Mouse (Mus musculus) neural tube, embryonic 12.5 days (tissue): ENCODE measurements at regions not wholly inside any gene's neighbourhood (a gene's known extent, or its start where the extent isn't known, plus 50 kb on each side); places are given as distances from the start of the nearest gene placed in this dataset.

ENCODE experiments used
- ATAC-seq: fragments of 200-750 bp; cut with Nextera tagmentation; 2 replicates; pipeline ENCODE4 v1.8.0; 2017; ENCODE audit warnings: low read depth, mild to moderate bottlenecking, moderate TSS enrichment, moderate library complexity; ENCODE audit not compliant: low FRiP score
- H3K27ac ChIP-seq: fragments of 300-500 bp; sonication (generic); 2 replicates; pipeline ENCODE4 v1.5.1; 2016
- H3K27me3 ChIP-seq: fragments of 300-500 bp; sonication (generic); replicated peaks from 2 replicates; pipeline ENCODE4 v1.6.1; 2016; ENCODE audit warnings: mild to moderate bottlenecking
- H3K36me3 ChIP-seq: fragments of 300-500 bp; sonication (generic); 2 replicates; pipeline ENCODE4 v1.6.1; 2016; ENCODE audit warnings: mild to moderate bottlenecking
- H3K4me1 ChIP-seq: fragments of 300-500 bp; sonication (generic); 2 replicates; pipeline ENCODE4 v1.6.1; 2016
- H3K4me2 ChIP-seq: fragments of 300-500 bp; sonication (generic); replicated peaks from 2 replicates; pipeline ENCODE4 v1.6.1; 2016; ENCODE audit warnings: mild to moderate bottlenecking
- H3K4me3 ChIP-seq: fragments of 300-500 bp; sonication (generic); 2 replicates; pipeline ENCODE4 v1.5.1; 2016
- H3K9ac ChIP-seq: fragments of 300-500 bp; sonication (generic); 2 replicates; pipeline ENCODE4 v1.6.1; 2016; ENCODE audit warnings: mild to moderate bottlenecking
- H3K9me3 ChIP-seq: fragments of 300-500 bp; sonication (generic); 2 replicates; pipeline ENCODE4 v1.6.1; 2016; ENCODE audit warnings: mild to moderate bottlenecking
- WGBS: fragments of 180-500 bp; shearing (Covaris S2); methylation state at CpG from one replicate; pipeline ENCODE4 v1.1.7; 2016; 5-methylcytosine and 5-hydroxymethylcytosine counted together

GRCm38 (mm10) chr1:185823956-185824355 is 293.2 kb downstream of the Lyplal1 start:
- 51% methylated on average over 5 of the region's 5 CpGs for WGBS

GRCm38 (mm10) chr1:185827986-185828385 is 289.1 kb downstream of the Lyplal1 start:
- no peak for ATAC-seq
- Histone ChIP-seq H3K9me3 (no peaks in the 10 kb centered on the region), H3K9ac (no peak overlapping the region), H3K4me1 (no peaks in the 10 kb centered on the region), H3K27me3 (no peaks in the 10 kb centered on the region), H3K4me2 (no peak overlapping the region), H3K36me3 (no peaks in the 10 kb centered on the region), H3K4me3 (no peak overlapping the region), H3K27ac (no peak overlapping the region)
- 83% methylated on average over 2 of the region's 2 CpGs for WGBS

More at GRCm38 (mm10) chr1:185823956-185824355, 293.2 kb downstream of the Lyplal1 start:
- Histone ChIP-seq H3K4me2 (no peak overlapping the region), H3K27ac (no peak overlapping the region), H3K9ac (no peak overlapping the region), H3K27me3 (no peaks in the 10 kb centered on the region), H3K9me3 (no peaks in the 10 kb centered on the region), H3K36me3 (no peaks in the 10 kb centered on the region), H3K4me3 (no peak overlapping the region), H3K4me1 (peaks cover 4% of the 10 kb centered on the region)
- no peak for ATAC-seq

- no peak overlapping the region for H3K4me3 ChIP-seq
- no peaks in the 10 kb centered on the region for H3K9me3 ChIP-seq
- WGBS = 87% methylated on average over 6 of the region's 6 CpGs
- no peak for ATAC-seq
- no peak overlapping the region for H3K27ac ChIP-seq
- no peaks in the 10 kb centered on the region for H3K36me3 ChIP-seq
- no peak overlapping the region for H3K9ac ChIP-seq
- no peak overlapping the region for H3K4me2 ChIP-seq
- H3K27me3 ChIP-seq = no peaks in the 10 kb centered on the region
- no peaks in the 10 kb centered on the region for H3K4me1 ChIP-seq
Measured at GRCm38 (mm10) chr1:185828486-185828885, 288.6 kb downstream of the Lyplal1 start.

- Histone ChIP-seq H3K4me2 (no peak overlapping the region), H3K4me1 (no peaks in the 10 kb centered on the region), H3K27ac (no peak overlapping the region), H3K9ac (no peak overlapping the region), H3K36me3 (no peaks in the 10 kb centered on the region), H3K4me3 (no peak overlapping the region), H3K27me3 (no peaks in the 10 kb centered on the region), H3K9me3 (no peaks in the 10 kb centered on the region)
- no peak for ATAC-seq
- WGBS = 91% methylated on average over 4 of the region's 4 CpGs
Measured at GRCm38 (mm10) chr1:185832059-185832458, 285.1 kb downstream of the Lyplal1 start.

- Histone ChIP-seq H3K36me3 (no peaks in the 10 kb centered on the region), H3K9me3 (no peaks in the 10 kb centered on the region), H3K4me2 (no peak overlapping the region), H3K27ac (no peak overlapping the region), H3K4me1 (no peaks in the 10 kb centered on the region), H3K4me3 (no peak overlapping the region), H3K27me3 (no peaks in the 10 kb centered on the region), H3K9ac (no peak overlapping the region)
- ATAC-seq = no peak
- 40% methylated on average over 6 of the region's 6 CpGs for WGBS
Measured at GRCm38 (mm10) chr1:185834171-185834570, 282.9 kb downstream of the Lyplal1 start.

GRCm38 (mm10) chr1:185836632-185837281 is 280.4 kb downstream of the Lyplal1 start:
- ATAC-seq = no peak
- Histone ChIP-seq H3K9me3 (no peaks in the 10 kb centered on the region), H3K4me3 (no peak overlapping the region), H3K4me1 (no peaks in the 10 kb centered on the region), H3K27ac (no peak overlapping the region), H3K36me3 (no peaks in the 10 kb centered on the region), H3K9ac (no peak overlapping the region), H3K27me3 (no peaks in the 10 kb centered on the region), H3K4me2 (no peak overlapping the region)
- WGBS = 63% methylated on average over 13 of the region's 13 CpGs

GRCm38 (mm10) chr1:185842481-185842880 is 274.6 kb downstream of the Lyplal1 start:
- H3K9me3 ChIP-seq = no peaks in the 10 kb centered on the region
- H3K27me3 ChIP-seq = no peaks in the 10 kb centered on the region
- no peak overlapping the region for H3K27ac ChIP-seq
- no peak overlapping the region for H3K4me3 ChIP-seq
- no peaks in the 10 kb centered on the region for H3K4me1 ChIP-seq
- no peak overlapping the region for H3K9ac ChIP-seq
- 92% methylated on average over 12 of the region's 12 CpGs for WGBS
- H3K36me3 ChIP-seq = no peaks in the 10 kb centered on the region
- ATAC-seq = no peak
- no peak overlapping the region for H3K4me2 ChIP-seq

- Histone ChIP-seq H3K4me1 (no peaks in the 10 kb centered on the region), H3K27me3 (no peaks in the 10 kb centered on the region), H3K9me3 (no peaks in the 10 kb centered on the region), H3K4me2 (no peak overlapping the region), H3K36me3 (no peaks in the 10 kb centered on the region), H3K27ac (no peak overlapping the region), H3K4me3 (no peak overlapping the region), H3K9ac (no peak overlapping the region)
- ATAC-seq = no peak
- 27% methylated on average over 6 of the region's 6 CpGs for WGBS
Measured at GRCm38 (mm10) chr1:185847161-185847560, 269.9 kb downstream of the Lyplal1 start.

GRCm38 (mm10) chr1:185850590-185850989 is 266.5 kb downstream of the Lyplal1 start:
- Histone ChIP-seq H3K4me2 (no peak overlapping the region), H3K36me3 (no peaks in the 10 kb centered on the region), H3K9me3 (no peaks in the 10 kb centered on the region), H3K27ac (no peak overlapping the region), H3K9ac (no peak overlapping the region), H3K4me3 (no peak overlapping the region), H3K4me1 (no peaks in the 10 kb centered on the region), H3K27me3 (no peaks in the 10 kb centered on the region)
- ATAC-seq = no peak

- Histone ChIP-seq H3K27ac (no peak overlapping the region), H3K9me3 (no peaks in the 10 kb centered on the region), H3K4me1 (no peaks in the 10 kb centered on the region), H3K27me3 (no peaks in the 10 kb centered on the region), H3K4me3 (no peak overlapping the region), H3K36me3 (no peaks in the 10 kb centered on the region), H3K4me2 (no peak overlapping the region), H3K9ac (no peak overlapping the region)
- no peak for ATAC-seq
- WGBS = 39% methylated on average over 5 of the region's 5 CpGs
Measured at GRCm38 (mm10) chr1:185851262-185851893, 265.7 kb downstream of the Lyplal1 start.

- no peaks in the 10 kb centered on the region for H3K36me3 ChIP-seq
- no peak overlapping the region for H3K4me2 ChIP-seq
- H3K4me1 ChIP-seq = no peaks in the 10 kb centered on the region
- WGBS = 87% methylated on average over 4 of the region's 4 CpGs
- H3K9me3 ChIP-seq = no peaks in the 10 kb centered on the region
- H3K4me3 ChIP-seq = no peak overlapping the region
- no peak overlapping the region for H3K27ac ChIP-seq
- no peak overlapping the region for H3K9ac ChIP-seq
- H3K27me3 ChIP-seq = no peaks in the 10 kb centered on the region
- no peak for ATAC-seq
Measured at GRCm38 (mm10) chr1:185861692-185862091, 255.4 kb downstream of the Lyplal1 start.

GRCm38 (mm10) chr1:185865945-185866344 is 251.2 kb downstream of the Lyplal1 start:
- Histone ChIP-seq H3K4me1 (no peaks in the 10 kb centered on the region), H3K27ac (no peak overlapping the region), H3K9ac (no peak overlapping the region), H3K9me3 (no peaks in the 10 kb centered on the region), H3K4me3 (no peak overlapping the region), H3K36me3 (no peaks in the 10 kb centered on the region), H3K4me2 (no peak overlapping the region), H3K27me3 (no peaks in the 10 kb centered on the region)
- no peak for ATAC-seq
- WGBS = 83% methylated on average over 11 of the region's 11 CpGs

GRCm38 (mm10) chr1:185866612-185867011 is 250.5 kb downstream of the Lyplal1 start:
- no peaks in the 10 kb centered on the region for H3K27me3 ChIP-seq
- no peak overlapping the region for H3K4me3 ChIP-seq
- no peak overlapping the region for H3K4me2 ChIP-seq
- no peak overlapping the region for H3K9ac ChIP-seq
- no peak for ATAC-seq
- WGBS = 94% methylated on average over 6 of the region's 6 CpGs
- H3K36me3 ChIP-seq = no peaks in the 10 kb centered on the region
- no peak overlapping the region for H3K27ac ChIP-seq
- no peaks in the 10 kb centered on the region for H3K9me3 ChIP-seq
- no peaks in the 10 kb centered on the region for H3K4me1 ChIP-seq
